Mouse (Mus musculus): ENCODE results near the gene Bmi1.
A peak's percentile ranks its signal among the peaks of the same experiment; 100 is the strongest.

The Bmi1 gene

GRCm38 (mm10) chr2:18676936-18677491 lies at the start of gene Bmi1:
TSS of gene Bmi1 (plus strand) at chr2:18677018.
- peak; percentile 78 for DNase-seq (ENCODE audit: low spot score)

DNA sequence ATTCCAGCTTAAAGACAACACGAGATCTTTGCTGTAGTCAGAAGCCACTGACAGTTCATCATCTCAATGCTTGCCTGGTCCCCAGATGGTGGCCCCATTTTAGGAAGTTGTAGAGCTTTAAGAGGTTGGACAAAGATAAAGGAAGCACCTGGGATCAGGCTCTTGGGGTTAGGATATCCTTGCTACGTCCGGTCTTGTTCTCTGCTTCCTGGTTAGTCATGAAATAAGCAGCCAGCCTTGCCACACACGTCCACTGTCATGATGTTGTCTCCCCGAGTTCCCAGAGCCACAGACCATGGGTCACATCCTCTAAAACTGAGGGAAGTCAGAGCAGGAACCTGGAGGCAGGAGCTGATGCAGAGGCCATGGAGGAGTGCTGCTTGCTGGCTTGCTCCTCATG lies 46.3 kb upstream of the Bmi1 start:
- DNase-seq (ENCODE audit: low spot score) = no peak

DNA sequence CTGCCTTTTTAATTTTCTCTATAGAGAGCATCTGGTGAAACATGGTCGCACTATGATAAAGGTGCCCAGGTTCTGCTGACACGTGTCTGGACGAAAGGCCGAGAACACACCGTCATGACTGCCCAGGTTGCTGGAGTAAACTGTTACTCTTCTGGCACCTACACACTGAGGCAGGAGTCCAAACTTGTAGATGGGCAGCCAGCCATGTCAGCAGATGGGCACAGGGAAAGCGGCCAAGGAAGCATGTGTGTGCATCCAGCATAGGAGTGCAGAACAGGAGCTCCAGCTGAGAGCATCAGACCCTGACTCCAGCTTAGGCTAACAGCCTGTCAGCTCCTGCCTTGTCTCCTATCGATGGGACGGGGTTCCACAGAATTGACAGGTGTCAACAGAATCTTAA lies 41.8 kb upstream of the Bmi1 start:
- DNase-seq (ENCODE audit: low spot score) = peak; percentile 48

- DNase-seq (ENCODE audit: low spot score) = no peak
Observed at GRCm38 (mm10) chr2:18648563-18648962, 28.3 kb upstream of the Bmi1 start.

- no peak for DNase-seq (ENCODE audit: low spot score)
Observed at GRCm38 (mm10) chr2:18654821-18655220, 22.0 kb upstream of the Bmi1 start.

DNA sequence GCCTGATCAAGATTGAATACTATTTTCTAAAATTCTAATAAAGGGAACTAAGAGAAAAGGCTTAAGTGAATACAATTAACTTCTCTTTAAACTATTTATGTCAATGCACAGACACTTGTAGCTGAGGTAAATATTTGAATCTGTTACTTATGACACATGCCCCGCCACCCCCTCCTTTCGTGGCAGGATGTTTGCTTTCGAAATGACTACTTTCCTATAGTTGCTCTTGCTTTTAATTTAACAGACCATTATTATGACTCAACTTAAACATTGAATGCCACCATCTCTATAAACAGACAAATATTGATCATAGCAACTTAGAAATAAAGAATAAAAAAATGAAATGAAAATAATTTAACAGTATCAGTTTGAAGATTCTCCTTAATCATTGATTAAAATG lies 12.8 kb upstream of the Bmi1 start:
- DNase-seq (ENCODE audit: low spot score) = no peak

- DNase-seq (ENCODE audit: low spot score) = no peak
Observed at GRCm38 (mm10) chr2:18671041-18671440, 5.8 kb upstream of the Bmi1 start.

GRCm38 (mm10) chr2:18672133-18672765 lies 4.6 kb upstream of the Bmi1 start, which contains the start of gene Commd3:
TSS of gene Commd3 (plus strand) at chr2:18672384.
- DNase-seq (ENCODE audit: low spot score) = peak; percentile 96

DNA sequence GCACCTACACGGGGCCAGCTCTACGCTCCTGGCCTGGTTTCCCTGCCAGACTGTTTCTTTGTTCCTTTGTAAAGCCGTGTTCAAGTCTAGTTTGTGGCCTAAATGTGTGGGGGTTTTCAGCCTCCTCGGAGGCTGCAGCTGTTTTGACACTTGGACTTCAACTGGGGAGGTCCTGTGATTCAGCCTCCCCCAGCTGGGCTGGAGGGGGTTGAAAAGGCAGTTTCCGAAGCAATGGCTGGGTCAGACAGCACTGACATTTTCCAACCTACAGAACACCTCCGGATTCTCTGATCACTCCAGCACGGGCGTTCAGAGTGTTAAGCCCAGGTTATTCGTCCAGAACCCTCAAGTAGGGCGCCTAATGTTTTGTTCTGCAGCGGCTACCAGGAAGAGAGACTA lies 4.1 kb upstream of the Bmi1 start:
- DNase-seq (ENCODE audit: low spot score) = no peak

GRCm38 (mm10) chr2:18673766-18674165 lies 3.1 kb upstream of the Bmi1 start:
- no peak for DNase-seq (ENCODE audit: low spot score)

GRCm38 (mm10) chr2:18674193-18674902 lies 2.5 kb upstream of the Bmi1 start:
- DNase-seq (ENCODE audit: low spot score) = no peak

DNA sequence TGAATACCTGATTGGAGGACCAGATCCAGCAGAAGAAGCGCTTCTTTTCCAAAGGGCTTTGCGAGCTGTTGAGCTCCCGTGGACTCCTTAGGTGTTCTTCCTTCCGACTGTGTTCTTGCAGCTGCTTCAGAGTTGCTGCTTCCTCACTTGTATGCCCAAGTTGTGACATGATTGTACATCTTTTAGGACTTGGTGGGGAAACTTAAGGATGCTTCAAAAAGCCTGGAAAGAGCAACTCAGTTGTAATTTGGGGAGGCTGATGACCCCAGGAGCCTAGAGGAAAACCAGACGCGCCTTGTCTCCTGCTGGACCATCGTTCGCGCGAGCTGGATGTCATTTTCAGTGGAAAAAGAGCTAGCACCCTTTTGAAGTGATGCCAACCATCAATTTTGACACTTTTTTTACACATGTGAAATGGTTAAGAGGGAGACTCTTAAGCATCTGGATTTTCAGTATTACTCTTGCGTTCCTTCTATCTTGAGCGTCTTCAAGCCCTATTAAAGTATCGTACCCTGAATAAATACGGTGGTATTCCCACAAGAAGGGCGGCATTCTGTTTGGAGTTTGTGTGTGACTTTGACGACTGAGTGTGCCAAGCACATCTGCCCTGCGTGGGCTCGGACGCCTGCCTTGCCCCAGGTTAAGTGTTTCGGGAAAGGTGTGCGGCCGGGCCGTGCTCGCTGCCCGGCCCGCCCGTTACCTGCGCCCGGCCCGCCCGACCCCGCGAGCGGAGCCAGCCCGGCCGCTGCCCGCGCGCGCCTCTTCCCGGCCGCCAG lies 949 bp upstream of the Bmi1 start:
- no peak for DNase-seq (ENCODE audit: low spot score)

- DNase-seq (ENCODE audit: low spot score) = peak; percentile 82
Observed at GRCm38 (mm10) chr2:18676457-18676935, 322 bp upstream of the Bmi1 start.

GRCm38 (mm10) chr2:18677631-18678471 lies 1.0 kb downstream of the Bmi1 start:
- peak; percentile 60 for DNase-seq (ENCODE audit: low spot score)

DNA sequence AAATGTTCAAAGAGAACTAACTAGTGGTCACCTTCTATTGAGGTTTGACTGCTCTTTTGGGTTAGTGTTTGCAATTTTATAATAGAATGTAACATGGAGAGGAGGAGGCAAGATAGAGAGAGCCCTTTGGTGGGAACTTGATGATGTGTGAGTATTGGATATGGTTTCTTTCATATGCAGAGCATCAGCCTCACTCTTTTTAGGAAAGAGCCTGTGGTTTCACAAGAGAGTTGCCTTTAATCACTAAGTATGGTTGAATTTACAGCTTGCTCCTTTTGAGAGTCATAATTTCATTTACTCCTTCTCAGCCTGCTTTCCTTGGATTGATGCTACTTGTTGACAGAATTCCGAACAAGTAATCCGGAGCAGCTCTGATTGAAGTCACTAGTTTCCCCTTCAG lies 2.9 kb downstream of the Bmi1 start:
- no peak for DNase-seq (ENCODE audit: low spot score)

DNA sequence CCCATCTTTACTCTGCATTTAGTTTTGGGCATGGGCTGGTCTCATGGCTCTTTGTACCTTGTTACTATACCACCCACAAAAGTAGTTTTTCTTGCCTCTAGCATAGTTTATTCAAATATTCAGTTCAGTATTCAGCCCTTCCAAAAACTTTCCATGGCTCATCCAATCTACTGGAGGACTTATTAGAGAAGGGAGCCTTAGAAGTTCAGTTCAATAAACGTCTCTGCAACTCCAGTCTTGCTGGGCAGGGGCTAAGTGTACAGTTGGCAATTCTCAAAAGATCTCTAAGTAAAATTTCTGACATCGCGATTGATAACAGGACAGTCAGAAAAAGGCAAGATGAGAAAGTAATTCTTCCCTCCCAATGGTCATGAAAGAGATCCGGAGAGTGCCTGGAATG lies 3.7 kb downstream of the Bmi1 start:
- no peak for DNase-seq (ENCODE audit: low spot score)

GRCm38 (mm10) chr2:18680961-18681360 lies 4.1 kb downstream of the Bmi1 start:
- DNase-seq (ENCODE audit: low spot score) = peak; percentile 52

DNA sequence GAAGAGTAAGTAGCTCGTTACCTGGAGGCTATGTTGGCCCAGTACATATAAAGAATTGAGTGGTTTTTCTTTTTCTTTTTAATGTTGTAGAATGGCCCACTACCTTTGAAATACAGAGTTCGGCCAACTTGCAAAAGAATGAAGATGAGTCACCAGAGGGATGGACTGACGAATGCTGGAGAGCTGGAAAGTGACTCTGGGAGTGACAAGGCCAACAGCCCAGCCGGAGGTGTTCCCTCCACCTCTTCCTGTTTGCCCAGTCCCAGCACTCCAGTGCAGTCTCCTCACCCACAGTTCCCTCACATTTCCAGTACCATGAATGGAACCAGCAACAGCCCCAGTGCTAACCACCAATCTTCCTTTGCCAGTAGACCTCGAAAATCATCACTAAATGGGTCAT lies 7.2 kb downstream of the Bmi1 start:
- DNase-seq (ENCODE audit: low spot score) = no peak

DNA sequence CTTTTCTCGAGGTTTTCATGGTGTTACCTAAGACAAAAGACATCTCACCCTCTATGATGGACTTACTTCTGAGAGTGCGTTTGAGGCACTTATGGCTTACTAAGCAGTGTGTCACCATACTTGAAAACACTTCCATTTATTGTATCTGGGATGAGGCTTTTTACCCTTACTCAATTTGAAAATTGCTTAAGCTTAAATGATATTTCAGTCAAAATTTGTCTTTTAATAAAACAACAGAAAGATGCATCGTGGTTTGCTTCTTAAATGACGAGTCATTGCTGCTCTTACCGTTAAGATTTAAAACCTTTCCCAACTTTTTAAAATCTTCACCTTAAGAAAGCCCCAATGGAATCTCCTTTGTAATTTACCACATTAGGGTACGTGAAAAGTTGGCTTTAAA lies 9.6 kb downstream of the Bmi1 start:
- DNase-seq (ENCODE audit: low spot score) = no peak

GRCm38 (mm10) chr2:18686826-18687519 lies 10.2 kb downstream of the Bmi1 start:
- no peak for DNase-seq (ENCODE audit: low spot score)

DNA sequence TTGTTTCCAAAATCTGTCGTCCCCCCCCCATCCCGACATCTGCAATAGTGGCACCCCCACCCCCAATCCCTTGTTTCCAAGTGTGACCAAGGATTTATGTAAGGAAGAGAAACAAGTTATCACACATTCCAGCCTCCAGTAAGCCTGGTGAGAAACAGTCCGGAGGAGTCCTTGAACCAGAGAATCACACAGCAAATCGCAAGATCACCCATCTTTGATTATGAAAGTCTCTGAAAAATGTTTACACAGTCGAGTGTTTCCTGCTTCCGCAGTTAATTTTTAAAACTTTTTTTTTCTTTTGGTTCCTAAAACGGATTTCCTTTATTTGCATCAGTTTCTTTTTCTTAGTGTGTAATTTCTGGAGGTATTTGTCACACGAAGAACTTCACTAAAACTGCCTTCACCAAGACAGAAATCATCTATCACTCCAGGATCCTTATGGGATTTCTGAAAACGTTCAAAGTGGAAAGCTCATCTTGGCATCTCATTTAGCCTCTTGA lies 10.9 kb downstream of the Bmi1 start:
- no peak for DNase-seq (ENCODE audit: low spot score)

Data from ovary, postnatal 36 days (tissue).